Mouse (Mus musculus) cerebellum, adult 8-10 months (tissue): ENCODE measurements around the gene Atxn3.
A peak's percentile ranks its signal among the peaks of the same experiment; 100 is the strongest.
"Not testable (repeated sequence)": the region's sequence is repeated elsewhere in the genome, so short reads cannot be mapped to it uniquely, and the experiment has no call there.

Experiments
- DNase-seq: peaks from one replicate; pipeline ENCODE4 v3.0.0; 2022

Gene Atxn3

GRCm38 (mm10) chr12:101957942-101958544 lies at the start of gene Atxn3:
Atxn3 (minus strand) TSS chr12:101958246.
- peak; percentile 95 for DNase-seq

- DNase-seq = no peak
These were observed 42.7 kb upstream of the Atxn3 start for GRCm38 (mm10) chr12:102000785-102001184.

GRCm38 (mm10) chr12:101998929-101999328 lies 40.9 kb upstream of the Atxn3 start:
- DNase-seq = no peak

GRCm38 (mm10) chr12:101994576-101995467 lies 36.8 kb upstream of the Atxn3 start:
- no peak for DNase-seq

GRCm38 (mm10) chr12:101987659-101988058 lies 29.6 kb upstream of the Atxn3 start:
- DNase-seq = no peak

- DNase-seq = no peak
These were observed 27.1 kb upstream of the Atxn3 start for GRCm38 (mm10) chr12:101985110-101985509.

- no peak for DNase-seq
These were observed 24.9 kb upstream of the Atxn3 start for GRCm38 (mm10) chr12:101982977-101983376.

GRCm38 (mm10) chr12:101981559-101981958 lies 23.5 kb upstream of the Atxn3 start:
- no peak for DNase-seq

- DNase-seq = no peak
These were observed 22.2 kb upstream of the Atxn3 start for GRCm38 (mm10) chr12:101980266-101980665.

- DNase-seq = no peak
These were observed 21.2 kb upstream of the Atxn3 start for GRCm38 (mm10) chr12:101979213-101979750.

- DNase-seq = no peak
These were observed 20.5 kb upstream of the Atxn3 start for GRCm38 (mm10) chr12:101978588-101978987.

GRCm38 (mm10) chr12:101978162-101978561 lies 20.1 kb upstream of the Atxn3 start:
- no peak for DNase-seq

- no peak for DNase-seq
These were observed 19.4 kb upstream of the Atxn3 start for GRCm38 (mm10) chr12:101977404-101977915.

- DNase-seq = no peak
These were observed 18.8 kb upstream of the Atxn3 start for GRCm38 (mm10) chr12:101976651-101977403.

GRCm38 (mm10) chr12:101975601-101976571 lies 17.8 kb upstream of the Atxn3 start, which contains the start of gene Cpsf2:
Cpsf2 (plus strand) TSS chr12:101975988.
- peak; percentile 89 for DNase-seq

- no peak for DNase-seq
These were observed 17.1 kb upstream of the Atxn3 start for GRCm38 (mm10) chr12:101975167-101975600.

GRCm38 (mm10) chr12:101974571-101974970 lies 16.5 kb upstream of the Atxn3 start:
- no peak for DNase-seq

GRCm38 (mm10) chr12:101972230-101972629 lies 14.2 kb upstream of the Atxn3 start:
- DNase-seq = no peak

GRCm38 (mm10) chr12:101971311-101971710 lies 13.3 kb upstream of the Atxn3 start:
- DNase-seq = no peak

GRCm38 (mm10) chr12:101958960-101959780 lies 1.1 kb upstream of the Atxn3 start:
- not testable (repeated sequence) for DNase-seq

- no peak for DNase-seq
These were observed 510 bp upstream of the Atxn3 start for GRCm38 (mm10) chr12:101958556-101958955.
